Mouse (Mus musculus) intestine, postnatal 0 days (tissue): ENCODE results near the gene Idnk. TPM values are rescaled to one million over a fixed set of nuclear protein-coding genes. Genes with fewer than 3 reads are reported as not detected.

Source experiments
- ATAC-seq: fragments of 200-750 bp; cut with Nextera tagmentation; 2 replicates; pipeline ENCODE4 v1.8.0; 2017; ENCODE audit warnings: mild to moderate bottlenecking, moderate TSS enrichment, moderate library complexity
- H3K27ac ChIP-seq: fragments of 300-500 bp; sonication (generic); 2 replicates; pipeline ENCODE4 v1.5.1; 2014; ENCODE audit warnings: mild to moderate bottlenecking, low read depth, low read length, moderate library complexity
- H3K27me3 ChIP-seq: fragments of 300-500 bp; sonication (generic); replicated peaks from 2 replicates; pipeline ENCODE4 v1.6.1; 2014; ENCODE audit warnings: low read length, mixed read lengths; ENCODE audit not compliant: control insufficient read depth, insufficient read depth
- H3K36me3 ChIP-seq: fragments of 300-500 bp; sonication (generic); 2 replicates; pipeline ENCODE4 v1.6.1; 2014; ENCODE audit warnings: mild to moderate bottlenecking, moderate library complexity; ENCODE audit not compliant: control insufficient read depth, insufficient read depth
- H3K4me1 ChIP-seq: fragments of 300-500 bp; sonication (generic); replicated peaks from 2 replicates; pipeline ENCODE4 v1.6.1; 2014; ENCODE audit warnings: antibody characterized with exemption, low read length, mixed read lengths; ENCODE audit not compliant: control insufficient read depth, insufficient read depth
- H3K4me2 ChIP-seq: fragments of 300-500 bp; sonication (generic); replicated peaks from 2 replicates; pipeline ENCODE4 v1.6.1; 2014; ENCODE audit warnings: low read depth, mild to moderate bottlenecking, moderate library complexity
- H3K4me3 ChIP-seq: fragments of 300-500 bp; sonication (generic); 2 replicates; pipeline ENCODE4 v1.5.1; 2014; ENCODE audit warnings: low read depth, low read length
- H3K9ac ChIP-seq: fragments of 300-500 bp; sonication (generic); 2 replicates; pipeline ENCODE4 v1.6.1; 2014; ENCODE audit warnings: mild to moderate bottlenecking, low read depth, low read length
- H3K9me3 ChIP-seq: fragments of 300-500 bp; sonication (generic); 2 replicates; pipeline ENCODE4 v1.6.1; 2016; ENCODE audit warnings: mixed run types; ENCODE audit not compliant: control insufficient read depth
- CTCF ChIP-seq: sonication (generic); IDR thresholded peaks from 2 replicates; pipeline ENCODE4 v1.5.1; 2016; ENCODE audit warnings: low read depth, mild to moderate bottlenecking, control low read depth, antibody characterized with exemption, moderate library complexity
- WGBS: fragments of 180-500 bp; shearing (Covaris S2); extraction: QIAGEN DNeasy Blood & Tissue Kit; methylation state at CpG from one replicate; pipeline ENCODE4 v1.1.7; 2014; 5-methylcytosine and 5-hydroxymethylcytosine counted together
- polyA plus RNA-seq: library from polyadenylated mRNA; unstranded; fragments of >200 nt; fragmentation: Nextera tagmentation; extraction: Ambion mirVana; gene quantifications from 2 replicates; pipeline ENCODE4 v1.2.1, GENCODE M21; 2015

Gene Idnk
- polyA plus RNA-seq, 1 experiment from 2014 or later = 79.0 TPM

GRCm38 (mm10) chr13:58149629-58150028 is 7.8 kb upstream of the Idnk start:
- WGBS = 76% methylated on average over 3 of the region's 3 CpGs
- Histone ChIP-seq H3K4me2 (no peak overlapping the region), H3K4me1 (no peaks in the 10 kb centered on the region), H3K27ac (no peak overlapping the region), H3K9me3 (no peaks in the 10 kb centered on the region), H3K9ac (no peak overlapping the region), H3K27me3 (no peaks in the 10 kb centered on the region), H3K4me3 (no peak overlapping the region), H3K36me3 (no peaks in the 10 kb centered on the region)
- ATAC-seq = no peak
- TF ChIP-seq CTCF = no peak

- no peak overlapping the region for H3K4me3 ChIP-seq
- no peak for TF ChIP-seq CTCF
- no peaks in the 10 kb centered on the region for H3K4me1 ChIP-seq
- whole genome bisulfite sequencing = 75% methylated on average over 11 of the region's 11 CpGs
- no peak overlapping the region for H3K9ac ChIP-seq
- H3K27me3 ChIP-seq = no peaks in the 10 kb centered on the region
- H3K27ac ChIP-seq = no peak overlapping the region
- H3K36me3 ChIP-seq = no peaks in the 10 kb centered on the region
- H3K4me2 ChIP-seq = no peak overlapping the region
- ATAC-seq = no peak
- no peaks in the 10 kb centered on the region for H3K9me3 ChIP-seq
Observed at GRCm38 (mm10) chr13:58150442-58150841, 7.0 kb upstream of the Idnk start.

GRCm38 (mm10) chr13:58156031-58156430 is 1.4 kb upstream of the Idnk start:
- 0 out of 2 replicates have a peak, but pooled peaks cover 3% of the 10 kb centered on the region for H3K4me1 ChIP-seq
- peak; percentile 24; the same call in 1 of the 2 replicates for TF ChIP-seq CTCF
- 92% methylated on average over 2 of the region's 2 CpGs for WGBS
- no peaks in the 10 kb centered on the region for H3K9me3 ChIP-seq
- no peak overlapping the region for H3K27ac ChIP-seq
- no peak for ATAC-seq
- H3K4me2 ChIP-seq = no peak overlapping the region
- no peaks in the 10 kb centered on the region for H3K27me3 ChIP-seq
- peaks cover 17% of the 10 kb centered on the region for H3K36me3 ChIP-seq
- H3K4me3 ChIP-seq = no peak overlapping the region
- no peak overlapping the region for H3K9ac ChIP-seq

GRCm38 (mm10) chr13:58157036-58157435 is 413 bp upstream of the Idnk start:
- no peak for TF ChIP-seq CTCF
- peak overlapping the region; percentile 95 for H3K4me3 ChIP-seq
- H3K27ac ChIP-seq = no peak overlapping the region
- H3K27me3 ChIP-seq = no peaks in the 10 kb centered on the region
- H3K4me1 ChIP-seq = 0 out of 2 replicates have a peak, but pooled peaks cover 3% of the 10 kb centered on the region
- no peak for ATAC-seq
- H3K4me2 ChIP-seq = peak overlapping the region; percentile 98
- peak overlapping the region; percentile 68; the same call in 1 of the 2 replicates for H3K9ac ChIP-seq
- peaks cover 25% of the 10 kb centered on the region for H3K36me3 ChIP-seq
- 16% methylated on average over 8 of the region's 8 CpGs for WGBS
- no peaks in the 10 kb centered on the region for H3K9me3 ChIP-seq

GRCm38 (mm10) chr13:58158099-58158912 is 857 bp downstream of the Idnk start:
- peak overlapping the region; percentile 95 for H3K4me3 ChIP-seq
- WGBS = 5% methylated on average over 16 of the region's 16 CpGs
- peak; percentile 78 for ATAC-seq
- no peaks in the 10 kb centered on the region for H3K27me3 ChIP-seq
- no peaks in the 10 kb centered on the region for H3K9me3 ChIP-seq
- TF ChIP-seq CTCF = peak; percentile 97
- peak overlapping the region; percentile 68 for H3K9ac ChIP-seq
- 0 out of 2 replicates have a peak, but pooled peaks cover 3% of the 10 kb centered on the region for H3K4me1 ChIP-seq
- peaks cover 31% of the 10 kb centered on the region for H3K36me3 ChIP-seq
- peak overlapping the region; percentile 98 for H3K4me2 ChIP-seq
- H3K27ac ChIP-seq = peak overlapping the region; percentile 85

GRCm38 (mm10) chr13:58160761-58161160 is 3.3 kb downstream of the Idnk start:
- H3K27ac ChIP-seq = no peak overlapping the region
- H3K4me3 ChIP-seq = no peak overlapping the region
- peaks cover 38% of the 10 kb centered on the region for H3K36me3 ChIP-seq
- H3K4me1 ChIP-seq = 0 out of 2 replicates have a peak, but pooled peaks cover 3% of the 10 kb centered on the region
- TF ChIP-seq CTCF = no peak
- 96% methylated on average over 15 of the region's 15 CpGs for WGBS
- no peaks in the 10 kb centered on the region for H3K27me3 ChIP-seq
- no peak overlapping the region for H3K4me2 ChIP-seq
- H3K9me3 ChIP-seq = no peaks in the 10 kb centered on the region
- H3K9ac ChIP-seq = no peak overlapping the region
- ATAC-seq = no peak
